ENCODE assay signal across 7 mouse cellular contexts in the genomic region with DNA sequence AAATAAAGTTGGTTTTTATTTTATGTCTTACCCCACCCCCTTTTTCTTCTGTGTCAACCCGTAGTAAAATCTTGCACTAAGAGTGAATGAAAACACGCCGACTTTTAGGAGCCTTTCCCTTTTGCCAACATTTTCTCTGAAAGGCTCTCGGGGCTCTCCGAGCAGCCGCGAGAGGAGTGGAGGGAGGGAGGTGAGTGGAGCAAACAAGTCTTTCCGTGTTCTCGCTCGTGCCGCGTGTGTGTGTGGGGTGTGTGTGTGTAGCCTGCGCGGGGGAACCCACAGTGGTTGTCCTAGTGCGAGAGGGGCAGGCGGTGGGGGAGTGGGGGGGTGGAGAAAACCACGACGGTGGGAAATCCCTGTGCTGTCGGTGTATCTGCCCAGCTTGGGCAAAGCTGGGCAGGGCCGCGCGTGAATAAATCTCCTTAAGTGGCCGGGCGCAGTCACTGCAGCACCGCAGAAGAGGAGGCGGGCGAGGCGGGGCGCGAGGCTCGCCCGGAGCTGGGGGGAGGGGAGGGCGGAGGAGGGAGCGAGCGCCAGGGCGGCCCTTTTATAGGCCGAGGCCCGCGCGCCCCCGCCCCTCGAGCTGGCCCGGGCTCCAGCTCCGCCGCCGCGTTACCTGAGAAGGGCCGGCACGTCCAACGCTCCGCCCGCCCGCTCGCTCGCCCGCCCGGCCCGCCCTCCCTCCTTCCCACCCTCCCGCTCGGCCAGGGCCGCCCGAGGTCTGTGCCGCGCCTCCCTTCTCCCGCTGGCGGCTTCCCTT. TPM values are rescaled to one million over a fixed set of nuclear protein-coding genes. Genes with fewer than 3 reads are reported as not detected.
A peak's percentile ranks its signal among the peaks of the same experiment; 100 is the strongest.
DNase-seq lines count a peak whose midpoint lies in the region; ATAC-seq lines count a peak whose summit lies in the region.

No protein-coding gene starts in this region.

- DNase-seq in adrenal gland, postnatal 10 days = peak; percentile 97
- peak; percentile 84 for DNase-seq in embryo, embryonic 11.5 days (ENCODE audit: low read depth, low spot score)
- DNase-seq in gastrocnemius, postnatal 36 days = peak; percentile 90 to 93
- DNase-seq in left cerebral cortex, postnatal 4 days = peak; percentile 97
- DNase-seq in midbrain, embryonic 11.5 days (ENCODE audit: low spot score, missing footprints) = peak; percentile 98
- peak; percentile 82 for DNase-seq in spleen, adult 12 weeks (ENCODE audit: low spot score)

- no peaks in the 10 kb centered on the region for H3K9me3 ChIP-seq in intestine, embryonic 15.5 days
- H3K9me3 ChIP-seq in midbrain, embryonic 11.5 days (ENCODE audit: control insufficient read depth, low read length) = no peaks in the 10 kb centered on the region

- peak overlapping the region; percentile 59 for H3K4me2 ChIP-seq in intestine, embryonic 15.5 days (replicated peaks)
- peak overlapping the region; percentile 50 for H3K4me2 ChIP-seq in midbrain, embryonic 11.5 days

- no peaks in the 10 kb centered on the region for H3K36me3 ChIP-seq in intestine, embryonic 15.5 days
- no peaks in the 10 kb centered on the region for H3K36me3 ChIP-seq in midbrain, embryonic 11.5 days (ENCODE audit: control insufficient read depth, insufficient read depth, low read length)

- WGBS in intestine, embryonic 15.5 days = under 1% methylated on average over 57 of the region's 66 CpGs
- WGBS in midbrain, embryonic 11.5 days = under 1% methylated on average over 49 of the region's 66 CpGs

- intact Hi-C loops in gastrocnemius, postnatal 36 days (cut with DNase I) = loop anchor here (2.0 to 5.0 kb wide), 3 partner anchors 49 to 174 kb away; partner anchors contain the start of gene Traf3ip2
- intact Hi-C loops in left cerebral cortex, postnatal 4 days (cut with DNase I) = loop anchor here (5.0 kb wide), 2 partner anchors 189 to 559 kb away; no protein-coding TSS in a partner anchor

- peak overlapping the region; percentile 91 for H3K9ac ChIP-seq in intestine, embryonic 15.5 days
- peak overlapping the region; percentile 93 for H3K9ac ChIP-seq in midbrain, embryonic 11.5 days (ENCODE audit: low read length)

- no peaks in the 10 kb centered on the region for H3K4me1 ChIP-seq in intestine, embryonic 15.5 days (replicated peaks)
- peaks cover 9% of the 10 kb centered on the region for H3K4me1 ChIP-seq in midbrain, embryonic 11.5 days (ENCODE audit: control insufficient read depth, insufficient read depth, low read length)

- ATAC-seq in intestine, embryonic 15.5 days = peak; percentile 95
- peak; percentile 94 for ATAC-seq in midbrain, embryonic 11.5 days (ENCODE audit: low FRiP score)

- H3K27ac ChIP-seq in intestine, embryonic 15.5 days = peak overlapping the region; percentile 99
- peak overlapping the region; percentile 98 for H3K27ac ChIP-seq in midbrain, embryonic 11.5 days (ENCODE audit: low read depth, low read length)

- H3K4me3 ChIP-seq in intestine, embryonic 15.5 days (replicated peaks) = peak overlapping the region; percentile 94
- H3K4me3 ChIP-seq in midbrain, embryonic 11.5 days (ENCODE audit: low read depth, low read length) = peak overlapping the region; percentile 83

- no peaks in the 10 kb centered on the region for H3K27me3 ChIP-seq in intestine, embryonic 15.5 days (replicated peaks)
- no peaks in the 10 kb centered on the region for H3K27me3 ChIP-seq in midbrain, embryonic 11.5 days (ENCODE audit: control insufficient read depth, insufficient read depth, low read length)

RNA-seq across cellular contexts. Expression of gene Rev3l, which starts 0.8 kb away (rescaled TPM):
- 10 to 100 TPM; 24.7 to 36.4 TPM for total RNA-seq in adrenal gland, postnatal 10 days (2021)
- 10 to 100 TPM; 26.6 to 30.6 TPM for total RNA-seq in gastrocnemius, postnatal 36 days (2021)
- 13.5 and 13.7 TPM in 2 replicates for polyA plus RNA-seq in intestine, embryonic 15.5 days (2015; fragmentation: Nextera tagmentation; extraction: Ambion mirVana)
- total RNA-seq in left cerebral cortex, postnatal 4 days (2021) = 100 to 1,000 TPM; 117 to 121 TPM
- polyA plus RNA-seq in midbrain, embryonic 11.5 days (2014; fragmentation: Nextera tagmentation; extraction: Ambion mirVana) = 15.6 and 16.5 TPM in 2 replicates

Comparison
In these comparisons a context has a peak if more than half of its experiments do, and no peak if none do; other contexts are left out.
1. Peak in every context shown above with its lines: DNase-seq, ATAC-seq, H3K4me3 ChIP-seq and H3K27ac ChIP-seq.